Mouse (Mus musculus): ENCODE data around the gene Mrps18c. TPM values are rescaled to one million over a fixed set of nuclear protein-coding genes. Genes with fewer than 3 reads are reported as not detected.

The Mrps18c gene
- polyA plus RNA-seq (2015; fragmentation: Nextera tagmentation; extraction: Ambion mirVana) = 169 and 170 TPM in 2 replicates

DNA sequence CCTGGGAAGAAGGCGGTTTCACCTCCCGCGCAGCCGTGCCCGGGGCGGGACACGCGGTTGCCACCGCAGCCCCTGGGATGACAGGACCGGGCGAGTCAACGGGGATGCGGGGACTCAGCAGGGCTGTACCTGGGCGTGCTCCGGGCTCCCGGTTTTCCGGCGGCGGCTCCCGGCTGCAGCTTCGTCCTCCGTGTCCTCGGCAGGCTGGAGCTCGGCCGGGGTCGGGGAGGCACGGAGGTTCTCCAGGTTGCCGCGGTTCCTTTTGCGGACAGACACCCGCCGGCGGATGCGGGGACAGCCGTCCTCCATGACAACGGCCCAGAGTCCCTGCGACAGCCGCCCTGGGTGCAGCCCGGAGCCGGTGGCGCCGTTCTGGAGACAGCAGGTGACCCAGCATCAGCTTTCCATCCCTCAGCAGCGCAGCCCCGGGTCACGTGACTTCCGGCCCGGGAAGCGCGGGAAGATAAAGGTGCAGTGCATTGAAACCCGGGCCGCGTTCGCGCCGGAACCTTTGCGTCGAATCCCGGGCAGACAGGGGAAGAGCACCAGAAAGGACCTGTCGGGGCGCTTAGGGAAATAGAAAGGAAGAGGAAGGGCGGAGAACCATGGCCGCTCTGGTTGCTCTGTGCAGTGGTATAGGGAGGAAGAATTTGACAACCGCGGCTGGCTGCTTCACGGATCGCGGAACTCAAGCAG is at the start of gene Mrps18c, which contains the start of gene Helq:
Gene Mrps18c, plus strand, starts transcription at position 463 of the 696 bp plus-strand sequence.
Gene Helq, minus strand, starts transcription at position 434 of the 696 bp plus-strand sequence.
- Histone ChIP-seq H3K4me2 (peak within 1 kb of the TSS; percentile 92), H3K9ac (peak within 1 kb of the TSS; percentile 80), H3K9me3 (no peaks in the 10 kb centered on the region), H3K4me1 (peaks cover 5% of the 10 kb centered on the region; the same call in 1 of the 2 replicates), H3K27ac (no peak within 1 kb of the TSS), H3K4me3 (replicated peaks) (peak within 1 kb of the TSS; percentile 62), H3K36me3 (peaks cover 19% of the 10 kb centered on the region), H3K27me3 (replicated peaks) (no peaks in the 10 kb centered on the region)
- under 1% methylated on average over 67 of the region's 67 CpGs for WGBS
- peak; percentile 95 for ATAC-seq (ENCODE audit: insufficient read depth, low FRiP score, low read depth)

- WGBS = 73% methylated on average over 10 of the region's 10 CpGs
- Histone ChIP-seq H3K27ac (no peak overlapping the region), H3K4me3 (replicated peaks) (no peak overlapping the region), H3K4me2 (no peak overlapping the region), H3K9me3 (no peaks in the 10 kb centered on the region), H3K36me3 (no peaks in the 10 kb centered on the region), H3K27me3 (replicated peaks) (no peaks in the 10 kb centered on the region), H3K4me1 (no peaks in the 10 kb centered on the region), H3K9ac (no peak overlapping the region)
- ATAC-seq (ENCODE audit: insufficient read depth, low FRiP score, low read depth) = no peak
Measured at GRCm38 (mm10) chr5:100750617-100751255, 47.7 kb upstream of the Mrps18c start.

GRCm38 (mm10) chr5:100751655-100752054 is 46.8 kb upstream of the Mrps18c start:
- no peak for ATAC-seq (ENCODE audit: insufficient read depth, low FRiP score, low read depth)
- no peaks in the 10 kb centered on the region for H3K4me1 ChIP-seq
- H3K4me2 ChIP-seq = no peak overlapping the region
- no peaks in the 10 kb centered on the region for H3K27me3 ChIP-seq (replicated peaks)
- no peaks in the 10 kb centered on the region for H3K9me3 ChIP-seq
- no peak overlapping the region for H3K9ac ChIP-seq
- no peak overlapping the region for H3K27ac ChIP-seq
- WGBS = 62% methylated on average over 4 of the region's 4 CpGs
- H3K4me3 ChIP-seq (replicated peaks) = no peak overlapping the region
- no peaks in the 10 kb centered on the region for H3K36me3 ChIP-seq

GRCm38 (mm10) chr5:100753407-100753806 is 45.0 kb upstream of the Mrps18c start:
- 52% methylated on average over 7 of the region's 7 CpGs for WGBS
- Histone ChIP-seq H3K9me3 (no peaks in the 10 kb centered on the region), H3K27ac (no peak overlapping the region), H3K4me3 (replicated peaks) (no peak overlapping the region), H3K4me2 (no peak overlapping the region), H3K4me1 (no peaks in the 10 kb centered on the region), H3K9ac (no peak overlapping the region), H3K27me3 (replicated peaks) (no peaks in the 10 kb centered on the region), H3K36me3 (no peaks in the 10 kb centered on the region)
- no peak for ATAC-seq (ENCODE audit: insufficient read depth, low FRiP score, low read depth)

DNA sequence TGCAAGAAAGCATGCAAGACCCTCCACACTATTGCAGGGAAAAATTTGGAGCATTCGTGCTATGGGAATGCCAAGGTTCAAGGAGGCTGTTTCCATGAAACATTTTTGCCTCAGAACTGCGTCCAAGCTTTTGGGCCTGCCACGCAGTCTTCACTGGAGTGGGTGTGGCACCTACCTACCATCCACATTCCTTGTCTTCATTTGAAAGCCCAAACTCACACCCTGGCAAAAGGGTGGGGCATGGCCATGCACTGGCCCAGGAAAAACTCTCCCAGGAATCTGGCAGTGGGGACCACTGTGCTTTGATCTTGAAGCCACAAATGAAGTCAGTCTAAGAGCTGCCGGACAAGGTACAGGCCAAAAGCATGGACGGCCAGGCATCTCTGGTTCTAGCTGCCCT is 40.3 kb upstream of the Mrps18c start:
- no peak overlapping the region for H3K4me3 ChIP-seq (replicated peaks)
- no peak overlapping the region for H3K27ac ChIP-seq
- WGBS = 86% methylated on average over 5 of the region's 5 CpGs
- H3K9me3 ChIP-seq = no peaks in the 10 kb centered on the region
- H3K27me3 ChIP-seq (replicated peaks) = no peaks in the 10 kb centered on the region
- no peak overlapping the region for H3K9ac ChIP-seq
- ATAC-seq (ENCODE audit: insufficient read depth, low FRiP score, low read depth) = no peak
- H3K4me2 ChIP-seq = no peak overlapping the region
- no peaks in the 10 kb centered on the region for H3K4me1 ChIP-seq
- 0 out of 2 replicates have a peak, but pooled peaks cover under 1% of the 10 kb centered on the region for H3K36me3 ChIP-seq

- Histone ChIP-seq H3K9ac (no peak overlapping the region), H3K4me1 (no peaks in the 10 kb centered on the region), H3K27me3 (replicated peaks) (no peaks in the 10 kb centered on the region), H3K4me2 (no peak overlapping the region), H3K27ac (no peak overlapping the region), H3K36me3 (peaks cover 10% of the 10 kb centered on the region), H3K9me3 (no peaks in the 10 kb centered on the region), H3K4me3 (replicated peaks) (no peak overlapping the region)
- 73% methylated on average over 10 of the region's 10 CpGs for WGBS
- ATAC-seq (ENCODE audit: insufficient read depth, low FRiP score, low read depth) = peak; percentile 18; the same call in 1 of the 2 replicates
Measured at GRCm38 (mm10) chr5:100760049-100760663, 38.3 kb upstream of the Mrps18c start.

DNA sequence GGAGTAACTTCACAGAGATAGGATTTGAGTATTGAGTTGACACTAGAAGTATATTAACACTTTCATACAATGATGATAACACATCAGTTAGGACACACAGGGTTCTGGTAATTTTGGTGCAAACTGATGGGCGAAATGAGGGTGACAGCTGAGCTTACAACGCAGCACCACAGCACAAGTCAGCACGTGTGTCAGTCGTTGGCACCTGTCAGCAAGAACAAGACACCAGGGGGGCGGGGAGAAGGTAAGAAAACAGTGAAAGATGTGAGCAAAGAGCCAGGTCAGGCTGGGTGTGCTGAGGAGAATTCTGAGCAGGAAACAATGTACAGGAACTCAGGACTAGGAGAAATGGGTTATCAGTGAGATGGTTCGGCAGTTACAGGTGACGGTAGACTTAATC is 36.7 kb upstream of the Mrps18c start:
- H3K9me3 ChIP-seq = no peaks in the 10 kb centered on the region
- H3K4me1 ChIP-seq = no peaks in the 10 kb centered on the region
- no peak overlapping the region for H3K27ac ChIP-seq
- no peak overlapping the region for H3K4me2 ChIP-seq
- peaks cover 21% of the 10 kb centered on the region for H3K36me3 ChIP-seq
- no peak for ATAC-seq (ENCODE audit: insufficient read depth, low FRiP score, low read depth)
- H3K9ac ChIP-seq = no peak overlapping the region
- 87% methylated on average over 7 of the region's 7 CpGs for WGBS
- no peaks in the 10 kb centered on the region for H3K27me3 ChIP-seq (replicated peaks)
- H3K4me3 ChIP-seq (replicated peaks) = no peak overlapping the region

DNA sequence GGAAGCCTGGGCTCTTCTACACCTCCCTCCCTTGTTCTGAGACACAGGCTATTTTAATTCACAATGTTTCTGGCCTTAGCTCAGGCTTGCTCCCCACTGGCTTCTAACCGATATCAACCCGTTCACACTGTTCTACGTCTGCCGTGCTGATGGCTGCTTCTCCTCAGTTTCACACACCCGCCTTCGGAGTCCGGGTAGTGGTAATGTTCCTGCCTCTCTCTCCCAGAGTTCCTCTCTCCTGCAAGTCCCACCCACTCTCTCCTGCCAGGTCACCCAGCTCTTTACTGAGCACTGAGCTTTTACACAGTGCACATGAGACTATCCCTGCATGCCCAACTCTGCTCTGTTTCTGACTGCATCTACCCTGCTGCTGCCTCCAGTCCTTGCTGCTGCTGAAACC is 32.4 kb upstream of the Mrps18c start:
- H3K4me3 ChIP-seq (replicated peaks) = no peak overlapping the region
- H3K36me3 ChIP-seq = peaks cover 32% of the 10 kb centered on the region
- WGBS = 94% methylated on average over 7 of the region's 7 CpGs
- H3K27me3 ChIP-seq (replicated peaks) = no peaks in the 10 kb centered on the region
- H3K9me3 ChIP-seq = no peaks in the 10 kb centered on the region
- H3K9ac ChIP-seq = no peak overlapping the region
- H3K27ac ChIP-seq = no peak overlapping the region
- no peak overlapping the region for H3K4me2 ChIP-seq
- no peaks in the 10 kb centered on the region for H3K4me1 ChIP-seq
- no peak for ATAC-seq (ENCODE audit: insufficient read depth, low FRiP score, low read depth)

DNA sequence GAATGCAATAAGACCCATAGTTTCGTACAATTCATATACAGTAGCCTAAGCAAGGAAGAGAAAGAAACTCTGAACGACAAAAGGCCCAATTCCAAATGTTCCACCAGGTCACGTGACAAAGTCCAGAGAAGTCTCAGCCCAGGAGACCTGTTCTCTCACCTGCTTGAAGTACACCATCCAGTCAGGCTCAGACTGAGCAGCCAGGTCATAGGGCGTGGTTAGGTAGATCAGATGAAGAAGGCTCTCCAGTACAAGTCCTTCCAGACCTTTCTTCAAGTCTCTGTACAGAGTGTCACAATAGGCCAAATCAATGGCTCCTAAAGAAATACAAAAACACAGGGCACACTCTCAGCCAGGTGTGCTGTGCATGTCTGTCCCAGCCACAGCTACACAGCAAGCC is 26.9 kb upstream of the Mrps18c start:
- H3K27ac ChIP-seq = no peak overlapping the region
- no peak overlapping the region for H3K9ac ChIP-seq
- H3K4me2 ChIP-seq = no peak overlapping the region
- no peaks in the 10 kb centered on the region for H3K27me3 ChIP-seq (replicated peaks)
- H3K4me1 ChIP-seq = no peaks in the 10 kb centered on the region
- WGBS = 87% methylated on average over 4 of the region's 4 CpGs
- no peak for ATAC-seq (ENCODE audit: insufficient read depth, low FRiP score, low read depth)
- no peak overlapping the region for H3K4me3 ChIP-seq (replicated peaks)
- no peaks in the 10 kb centered on the region for H3K9me3 ChIP-seq
- peaks cover 12% of the 10 kb centered on the region; the same call in 1 of the 2 replicates for H3K36me3 ChIP-seq

GRCm38 (mm10) chr5:100775778-100776404 is 22.5 kb upstream of the Mrps18c start:
- Histone ChIP-seq H3K4me3 (replicated peaks) (no peak overlapping the region), H3K4me1 (no peaks in the 10 kb centered on the region), H3K9ac (no peak overlapping the region), H3K4me2 (no peak overlapping the region), H3K27me3 (replicated peaks) (no peaks in the 10 kb centered on the region), H3K9me3 (no peaks in the 10 kb centered on the region), H3K27ac (no peak overlapping the region), H3K36me3 (peaks cover 4% of the 10 kb centered on the region; the same call in 1 of the 2 replicates)
- WGBS = 65% methylated on average over 13 of the region's 13 CpGs
- ATAC-seq (ENCODE audit: insufficient read depth, low FRiP score, low read depth) = peak; percentile 39; the same call in 1 of the 2 replicates

DNA sequence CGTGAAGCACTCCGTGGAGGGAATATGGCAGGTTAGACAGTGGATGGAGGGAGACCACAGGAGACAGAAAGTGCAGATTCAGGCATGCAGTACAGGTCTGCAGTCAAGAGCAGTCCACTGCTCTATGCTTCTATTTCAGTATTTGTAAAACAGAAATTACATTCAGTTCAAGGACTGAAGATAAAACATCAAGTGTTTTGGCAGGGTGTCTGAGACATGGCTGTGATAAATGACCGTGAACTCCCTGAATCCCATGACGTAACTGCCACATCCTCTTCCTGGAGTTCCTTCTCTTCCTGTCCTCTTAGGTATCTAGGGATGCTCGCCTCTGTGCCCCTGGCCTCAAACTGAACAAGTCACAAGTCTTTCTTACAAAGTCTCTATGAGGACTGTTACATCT is 21.5 kb upstream of the Mrps18c start:
- Histone ChIP-seq H3K27me3 (replicated peaks) (no peaks in the 10 kb centered on the region), H3K9ac (no peak overlapping the region), H3K36me3 (peaks cover 7% of the 10 kb centered on the region; the same call in 1 of the 2 replicates), H3K4me3 (replicated peaks) (no peak overlapping the region), H3K9me3 (no peaks in the 10 kb centered on the region), H3K27ac (no peak overlapping the region), H3K4me2 (no peak overlapping the region), H3K4me1 (no peaks in the 10 kb centered on the region)
- no peak for ATAC-seq (ENCODE audit: insufficient read depth, low FRiP score, low read depth)
- WGBS = 91% methylated on average over 5 of the region's 5 CpGs

All from stomach, embryonic 15.5 days (tissue).